Mouse (Mus musculus) CH12.LX (cell line): ENCODE measurements around the gene Gm10271. TPM values are rescaled to one million over a fixed set of nuclear protein-coding genes. Genes with fewer than 3 reads are reported as not detected.

Experiments used
- DNase-seq: peaks from one replicate; pipeline ENCODE4 v3.0.0-alpha.2; 2013; ENCODE audit errors: extremely low read depth
- H3K27ac ChIP-seq: 2 replicates; pipeline ENCODE4 v1.5.1; 2012; ENCODE audit warnings: low read depth, mild to moderate bottlenecking, control low read depth, moderate library complexity; ENCODE audit not compliant: insufficient read depth
- H3K27me3 ChIP-seq: replicated peaks from 2 replicates; pipeline ENCODE3; 2012; ENCODE audit warnings: inconsistent platforms
- H3K36me3 ChIP-seq, 2 experiments: replicated peaks in 1 of 2; 2 replicates each; pipeline versions ENCODE3 to v1.6.1; 2012; ENCODE audit warnings: inconsistent platforms in 1 of 2, low read length in 1 of 2, mild to moderate bottlenecking in 1 of 2, mixed read lengths in 1 of 2, moderate library complexity in 1 of 2; ENCODE audit not compliant: control insufficient read depth in 1 of 2, insufficient read depth in 1 of 2
- H3K4me1 ChIP-seq, 2 experiments: 2 replicates each; pipeline ENCODE4 v1.6.1; 2012; ENCODE audit warnings: inconsistent platforms in 1 of 2, moderate library complexity in 1 of 2; ENCODE audit not compliant: insufficient read depth in 2 of 2, control insufficient read depth in 1 of 2
- H3K4me2 ChIP-seq: 2 replicates; pipeline ENCODE4 v1.6.1; 2012; ENCODE audit warnings: low read depth, mild to moderate bottlenecking, control low read depth; ENCODE audit not compliant: poor library complexity, insufficient read depth, severe bottlenecking
- H3K4me3 ChIP-seq, 3 experiments: fragments of 150-350 bp in 1 of 3; sonication (generic) in 1 of 3; replicated peaks in 1 of 3; 2 replicates each; pipeline versions ENCODE3 to v1.5.1; 2011 to 2012; ENCODE audit warnings: low read depth in 2 of 3, low read length in 2 of 3, mild to moderate bottlenecking in 2 of 3, moderate library complexity in 2 of 3, control low read depth in 1 of 3, improper control_type of control experiment in 1 of 3, inconsistent platforms in 1 of 3, mixed read lengths in 1 of 3; ENCODE audit not compliant: poor library complexity in 1 of 3
- H3K79me2 ChIP-seq: replicated peaks from 2 replicates; pipeline ENCODE4 v1.6.1; 2012; ENCODE audit warnings: mild to moderate bottlenecking, moderate library complexity; ENCODE audit not compliant: control insufficient read depth, poor library complexity, insufficient read depth, severe bottlenecking; ENCODE audit errors: extremely low read depth
- H3K9ac ChIP-seq: 2 replicates; pipeline ENCODE4 v1.6.1; 2012; ENCODE audit warnings: low read depth, mild to moderate bottlenecking, control low read depth, moderate library complexity; ENCODE audit not compliant: insufficient read depth
- H3K9me3 ChIP-seq: replicated peaks from 2 replicates; pipeline ENCODE3; 2012; ENCODE audit warnings: low read length, inconsistent platforms, mixed read lengths
- E2F4 ChIP-seq: IDR thresholded peaks from 2 replicates; pipeline ENCODE4 v1.6.1; 2011; ENCODE audit warnings: low read depth, low read length, improper control_type of control experiment; ENCODE audit not compliant: insufficient replicate concordance
- ELF1 ChIP-seq: IDR thresholded peaks from 2 replicates; pipeline ENCODE4 v1.6.1; 2014; ENCODE audit warnings: low read depth, mild to moderate bottlenecking, inconsistent platforms, low read length, improper control_type of control experiment
- EP300 ChIP-seq: IDR thresholded peaks from 2 replicates; pipeline ENCODE4 v1.6.1; 2011; ENCODE audit warnings: low read length, improper control_type of control experiment
- ETS1 ChIP-seq: conservative IDR thresholded peaks from 2 replicates; pipeline ENCODE4 v1.6.1; 2012; ENCODE audit warnings: low read depth, mild to moderate bottlenecking, inconsistent platforms, low read length, improper control_type of control experiment, moderate library complexity
- IRF4 ChIP-seq: IDR thresholded peaks from 2 replicates; pipeline ENCODE4 v1.6.1; 2014; ENCODE audit warnings: low read depth, mild to moderate bottlenecking, inconsistent platforms, low read length, improper control_type of control experiment
- MAX ChIP-seq: IDR thresholded peaks from 2 replicates; pipeline ENCODE4 v1.6.1; 2011; ENCODE audit warnings: low read length, improper control_type of control experiment
- MEF2A ChIP-seq: IDR thresholded peaks from 2 replicates; pipeline ENCODE4 v1.6.1; 2014; ENCODE audit warnings: low read depth, mild to moderate bottlenecking, inconsistent platforms, low read length, improper control_type of control experiment, borderline replicate concordance
- MYC ChIP-seq: IDR thresholded peaks from 2 replicates; pipeline ENCODE4 v1.6.1; 2011; ENCODE audit warnings: low read depth, mild to moderate bottlenecking, improper control_type of control experiment, low read length
- PAX5 ChIP-seq: IDR thresholded peaks from 2 replicates; pipeline ENCODE4 v1.6.1; 2012; ENCODE audit warnings: low read length, inconsistent platforms, mixed read lengths
- POLR2A ChIP-seq: IDR thresholded peaks from 2 replicates; pipeline ENCODE4 v1.6.1; 2011; ENCODE audit warnings: low read depth, mild to moderate bottlenecking, improper control_type of control experiment, low read length
- POLR2AphosphoS2 ChIP-seq: IDR thresholded peaks from 2 replicates; pipeline ENCODE4 v1.6.1; 2011; ENCODE audit warnings: low read depth, low read length, improper control_type of control experiment
- SIN3A ChIP-seq: IDR thresholded peaks from 2 replicates; pipeline ENCODE4 v1.6.1; 2012; ENCODE audit warnings: low read length, improper control_type of control experiment, inconsistent platforms
- TCF12 ChIP-seq: IDR thresholded peaks from 2 replicates; pipeline ENCODE4 v1.6.1; 2014; ENCODE audit warnings: low read depth, mild to moderate bottlenecking, inconsistent platforms, low read length, improper control_type of control experiment
- USF1 ChIP-seq: IDR thresholded peaks from 2 replicates; pipeline ENCODE4 v1.6.1; 2014; ENCODE audit warnings: low read depth, mild to moderate bottlenecking, inconsistent platforms, low read length, improper control_type of control experiment
- USF2 ChIP-seq: conservative IDR thresholded peaks from 2 replicates; pipeline ENCODE4 v1.6.1; 2011; ENCODE audit warnings: low read depth, low read length, improper control_type of control experiment
- ZC3H11A ChIP-seq: IDR thresholded peaks from 2 replicates; pipeline ENCODE4 v1.6.1; 2012; ENCODE audit warnings: low read depth, mild to moderate bottlenecking, inconsistent platforms, low read length, improper control_type of control experiment
- ZKSCAN1 ChIP-seq: IDR thresholded peaks from 2 replicates; pipeline ENCODE4 v1.6.1; 2012; ENCODE audit warnings: low read depth, inconsistent platforms, low read length, improper control_type of control experiment, borderline replicate concordance
- ZNF384 ChIP-seq: IDR thresholded peaks from 2 replicates; pipeline ENCODE4 v1.6.1; 2012; ENCODE audit warnings: low read depth, low read length, improper control_type of control experiment, inconsistent platforms
- dilution Hi-C: fragments of 300-500 bp; cut with MboI; formaldehyde crosslinking; loops from 2 replicates; pipeline ENCODE4 v1.14.3; 2020; ENCODE audit warnings: low sequenced_read_pairs; ENCODE audit not compliant: extremely low pct_unique_long_range_greater_than_20kb, extremely low pct_ligation_motif_present
- in situ Hi-C: fragments of 300-500 bp; cut with MboI; formaldehyde crosslinking; loops from 3 replicates; pipeline ENCODE4 v1.14.3; 2019; ENCODE audit warnings: low sequenced_read_pairs, low pct_ligation_motif_present, low pct_unique_long_range_greater_than_20kb, mixed read lengths
- polyA plus RNA-seq: library from polyadenylated mRNA; unstranded; fragments of >175 nt; gene quantifications from 2 replicates; pipeline ENCODE4 v1.2.1, GENCODE M21; 2012; ENCODE audit warnings: low read depth; ENCODE audit not compliant: insufficient read length
- total RNA-seq, 2 experiments: library from RNA; depleted of rRNA; stranded (reverse); fragments of 300-350 nt in 1 of 2; fragments of >200 nt in 1 of 2; gene quantifications; 2 replicates each; pipeline ENCODE4 v1.2.3; 2012 to 2014

The Gm10271 gene
- total and polyA plus RNA-seq, 3 experiments: not detected

DNA sequence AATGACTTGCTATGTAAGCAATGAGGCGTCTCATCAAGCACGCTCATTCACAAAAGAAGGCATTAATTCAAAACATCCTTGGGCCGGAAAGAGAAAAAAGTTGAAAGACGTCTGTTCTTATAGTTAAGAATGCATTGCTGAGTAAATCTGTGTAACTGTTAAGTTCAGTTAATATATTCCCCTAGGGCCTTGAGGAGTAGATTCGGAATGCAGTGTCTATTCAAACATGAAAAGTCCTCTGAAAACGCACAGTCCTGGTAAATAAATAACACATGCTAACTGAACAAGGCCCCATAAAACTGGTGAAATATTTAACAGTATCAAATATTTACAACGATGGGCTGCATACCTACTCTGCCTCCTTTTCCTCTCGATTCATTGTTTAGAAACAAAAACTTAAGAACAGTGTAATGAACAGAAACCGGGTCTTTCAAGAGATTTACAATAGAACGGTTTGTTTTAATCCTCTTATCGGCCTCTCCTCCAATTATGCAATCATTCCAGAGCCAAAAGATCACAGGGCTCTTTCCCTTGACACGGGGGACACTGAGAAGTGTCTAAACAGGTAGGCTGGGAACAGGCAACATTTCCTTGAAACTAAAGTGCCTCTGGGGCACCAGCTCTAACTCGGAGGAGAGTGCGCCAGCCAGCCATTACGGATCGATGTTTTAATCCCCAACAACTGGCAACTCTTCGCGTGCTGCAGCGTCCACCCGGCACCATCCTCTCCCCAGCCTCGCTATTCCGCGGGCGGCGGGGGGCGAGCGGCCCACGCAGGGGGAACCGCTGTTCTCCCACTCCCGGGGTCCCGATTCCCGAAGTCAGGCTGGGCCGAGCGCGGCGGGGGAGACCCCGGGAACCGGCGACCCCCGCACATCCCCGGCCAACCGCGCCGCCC lies 23.0 kb downstream of the Gm10271 start:
- no peak overlapping the region for H3K27ac ChIP-seq
- H3K9me3 ChIP-seq: peaks cover 4% of the 10 kb centered on the region
- dilution Hi-C loops (no loop called here), in situ Hi-C loops (loop anchor here (25.0 kb wide), 1 partner anchor 263 kb away; the partner anchor contains the start of gene Yeats4)
- H3K4me2 ChIP-seq: peak overlapping the region; percentile 59
- H3K36me3 ChIP-seq: peaks cover 3 to 13% of the 10 kb centered on the region in 2 experiments
- H3K4me3 ChIP-seq: peak overlapping the region; percentile 30 to 82 (median 67)
- H3K4me1 ChIP-seq: peaks cover 0 to 17% of the 10 kb centered on the region in 2 experiments; a peak in 3 of 4 replicates
- no peak for DNase-seq
- H3K9ac ChIP-seq: peak overlapping the region; percentile 73
- H3K27me3 ChIP-seq: peaks cover 7% of the 10 kb centered on the region
- H3K79me2 ChIP-seq: no peaks in the 10 kb centered on the region
- TF ChIP-seq EP300: no peak
- no peak for TF ChIP-seq ELF1
- TF ChIP-seq ZKSCAN1: no peak
- TF ChIP-seq SIN3A: 0 out of 2 replicates have a peak, but pooled peaks have one; percentile 55

DNA sequence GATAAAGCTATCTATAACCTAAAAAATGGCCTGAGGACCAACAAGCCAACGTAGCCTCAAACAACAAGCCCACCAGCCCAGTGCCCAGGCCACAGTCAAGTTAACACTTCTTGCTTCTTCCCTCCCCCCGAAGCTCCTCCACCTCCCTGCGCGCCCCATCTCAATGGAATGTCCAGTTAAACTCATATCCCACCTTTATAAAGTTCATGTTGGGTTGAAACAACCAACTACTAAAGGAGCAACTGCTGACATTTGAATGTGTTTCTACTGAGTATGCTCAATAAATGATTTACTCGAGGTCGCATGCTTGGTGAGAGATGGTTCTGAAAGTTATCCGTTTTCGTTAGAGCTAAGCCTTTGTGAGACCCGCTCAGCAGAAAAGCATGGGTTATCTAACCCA lies 24.0 kb downstream of the Gm10271 start:
- H3K4me1 ChIP-seq: peaks cover 0 to 17% of the 10 kb centered on the region in 2 experiments; a peak in 3 of 4 replicates
- peaks cover 7% of the 10 kb centered on the region for H3K27me3 ChIP-seq
- H3K79me2 ChIP-seq: no peaks in the 10 kb centered on the region
- H3K4me2 ChIP-seq: no peak overlapping the region
- peaks cover 3 to 7% of the 10 kb centered on the region in 2 experiments for H3K36me3 ChIP-seq
- H3K4me3 ChIP-seq: no peak overlapping the region
- TF ChIP-seq ETS1: no peak
- TF ChIP-seq IRF4: no peak
- no peak for TF ChIP-seq ZNF384
- TF ChIP-seq PAX5: no peak
- in situ Hi-C loops: loop anchor here (25.0 kb wide), 1 partner anchor 264 kb away; the partner anchor contains the start of gene Yeats4
- no peak overlapping the region for H3K9ac ChIP-seq
- H3K9me3 ChIP-seq: peaks cover 4% of the 10 kb centered on the region
- H3K27ac ChIP-seq: no peak overlapping the region
- no peak for DNase-seq
- dilution Hi-C loops: no loop called here

- Histone ChIP-seq H3K9me3 (peaks cover 10% of the 10 kb centered on the region), H3K79me2 (no peaks in the 10 kb centered on the region; the same call in 1 of the 2 replicates), H3K36me3 (peaks cover 0 to 12% of the 10 kb centered on the region in 2 experiments), H3K4me2 (no peak overlapping the region), H3K9ac (no peak overlapping the region), H3K27ac (no peak overlapping the region), H3K27me3 (peaks cover 7% of the 10 kb centered on the region), H3K4me1 (peaks cover 0 to 8% of the 10 kb centered on the region in 2 experiments; a peak in 2 of 4 replicates), H3K4me3 (no peak overlapping the region)
- in situ Hi-C loops (loop anchor here (25.0 kb wide), 1 partner anchor 267 kb away; the partner anchor contains the start of gene Yeats4), dilution Hi-C loops (no loop called here)
- DNase-seq: no peak
- no peak for TF ChIP-seq MYC
- no peak for TF ChIP-seq ZC3H11A
- TF ChIP-seq E2F4: no peak
- TF ChIP-seq POLR2A: no peak
- no peak for TF ChIP-seq ZNF384
- no peak for TF ChIP-seq SIN3A
- TF ChIP-seq USF1: no peak
- TF ChIP-seq MEF2A: no peak
- TF ChIP-seq TCF12: no peak
- no peak for TF ChIP-seq ETS1
- no peak for TF ChIP-seq MAX
- TF ChIP-seq USF2: no peak
- TF ChIP-seq IRF4: no peak
- TF ChIP-seq POLR2AphosphoS2: no peak
- no peak for TF ChIP-seq PAX5
Measured at GRCm38 (mm10) chr10:116944940-116945339, 27.5 kb downstream of the Gm10271 start.
